ENCODE assay signal across 7 mouse cellular contexts in genomic region chr10:7664027-7664526, GRCm38 (mm10). TPM values are rescaled to one million over a fixed set of nuclear protein-coding genes. Genes with fewer than 3 reads are reported as not detected.
DNase-seq lines count a peak whose midpoint lies in the region; ATAC-seq and TF ChIP-seq lines count a peak whose summit lies in the region.

No protein-coding gene starts in this region.

- no peaks in the 10 kb centered on the region for H3K36me3 ChIP-seq in lung, embryonic 14.5 days (ENCODE audit: insufficient read depth)
- H3K36me3 ChIP-seq in limb, embryonic 14.5 days (ENCODE audit: control insufficient read depth, insufficient read depth, low read length), result 0 out of 2 replicates have a peak, but pooled peaks cover under 1% of the 10 kb centered on the region
- no peaks in the 10 kb centered on the region for H3K36me3 ChIP-seq in stomach, embryonic 15.5 days

- H3K4me3 ChIP-seq in lung, embryonic 14.5 days (ENCODE audit: low read depth, low read length), result peak overlapping the region; percentile 76
- H3K4me3 ChIP-seq in embryonic fibroblast, embryonic 13.5 days (ENCODE audit: insufficient read depth, low read length), result peak overlapping the region; percentile 90
- peak overlapping the region; percentile 76 for H3K4me3 ChIP-seq in limb, embryonic 14.5 days (replicated peaks; ENCODE audit: low read length)
- peak overlapping the region; percentile 83 for H3K4me3 ChIP-seq in stomach, embryonic 15.5 days (replicated peaks)

- TF ChIP-seq POLR2A in embryonic fibroblast, embryonic 13.5 days (IDR thresholded peaks at IDR 0.05; ENCODE audit: low read depth, low read length), result no peak; the same call in 1 of the 2 replicates
- TF ChIP-seq POLR2A in limb, embryonic 14.5 days (IDR thresholded peaks at IDR 0.05; ENCODE audit: borderline replicate concordance, extremely low read depth, insufficient read depth, insufficient read length), result no peak

- 52% methylated on average over 6 of the region's 6 CpGs for WGBS in lung, embryonic 14.5 days
- WGBS in limb, embryonic 14.5 days, result 59% methylated on average over 6 of the region's 6 CpGs
- 52% methylated on average over 6 of the region's 6 CpGs for WGBS in stomach, embryonic 15.5 days

- peak overlapping the region; percentile 85 for H3K9ac ChIP-seq in lung, embryonic 14.5 days
- H3K9ac ChIP-seq in limb, embryonic 14.5 days (ENCODE audit: low read depth, low read length, severe bottlenecking), result peak overlapping the region; percentile 85; the same call in 1 of the 2 replicates
- peak overlapping the region; percentile 93; the same call in 1 of the 2 replicates for H3K9ac ChIP-seq in stomach, embryonic 15.5 days

- no peak for TF ChIP-seq CTCF in lung, embryonic 14.5 days (IDR thresholded peaks at IDR 0.05; ENCODE audit: low read depth)
- no peak for TF ChIP-seq CTCF in embryonic fibroblast, embryonic 13.5 days (IDR thresholded peaks at IDR 0.05; ENCODE audit: borderline replicate concordance, insufficient read depth, low read length)

- H3K27ac ChIP-seq in lung, embryonic 14.5 days (ENCODE audit: low read depth), result no peak overlapping the region; the same call in 1 of the 2 replicates
- H3K27ac ChIP-seq in embryonic fibroblast, embryonic 13.5 days (ENCODE audit: insufficient read depth, low read length), result no peak overlapping the region; the same call in 1 of the 2 replicates
- H3K27ac ChIP-seq in limb, embryonic 14.5 days (replicated peaks; ENCODE audit: low read depth, low read length), result peak overlapping the region; percentile 82; the same call in 1 of the 2 replicates
- no peak overlapping the region for H3K27ac ChIP-seq in stomach, embryonic 15.5 days

- peaks cover 7% of the 10 kb centered on the region; the same call in 1 of the 2 replicates for H3K4me1 ChIP-seq in lung, embryonic 14.5 days (ENCODE audit: insufficient read depth)
- H3K4me1 ChIP-seq in embryonic fibroblast, embryonic 13.5 days (ENCODE audit: control insufficient read depth, insufficient read depth, low read length), result no peaks in the 10 kb centered on the region; the same call in 1 of the 2 replicates
- H3K4me1 ChIP-seq in limb, embryonic 14.5 days (ENCODE audit: control insufficient read depth, insufficient read depth, low read length), result peaks cover 9% of the 10 kb centered on the region
- peaks cover 4% of the 10 kb centered on the region; the same call in 1 of the 2 replicates for H3K4me1 ChIP-seq in stomach, embryonic 15.5 days

- H3K27me3 ChIP-seq in lung, embryonic 14.5 days (ENCODE audit: insufficient read depth, low read length), result no peaks in the 10 kb centered on the region
- no peaks in the 10 kb centered on the region for H3K27me3 ChIP-seq in limb, embryonic 14.5 days (ENCODE audit: control insufficient read depth, insufficient read depth, low read length)
- no peaks in the 10 kb centered on the region for H3K27me3 ChIP-seq in stomach, embryonic 15.5 days (replicated peaks)

- no peaks in the 10 kb centered on the region for H3K9me3 ChIP-seq in lung, embryonic 14.5 days (ENCODE audit: low read depth, low read length)
- no peaks in the 10 kb centered on the region for H3K9me3 ChIP-seq in limb, embryonic 14.5 days (ENCODE audit: control insufficient read depth, low read length)
- no peaks in the 10 kb centered on the region for H3K9me3 ChIP-seq in stomach, embryonic 15.5 days

- no peak for ATAC-seq in lung, embryonic 14.5 days (ENCODE audit: insufficient read depth)
- ATAC-seq in limb, embryonic 14.5 days (ENCODE audit: low FRiP score, low read depth), result no peak
- ATAC-seq in stomach, embryonic 15.5 days (ENCODE audit: insufficient read depth, low FRiP score, low read depth), result no peak

- peak overlapping the region; percentile 90 for H3K4me2 ChIP-seq in lung, embryonic 14.5 days
- H3K4me2 ChIP-seq in limb, embryonic 14.5 days (replicated peaks; ENCODE audit: low read depth, low read length, severe bottlenecking), result peak overlapping the region; percentile 92
- peak overlapping the region; percentile 83 for H3K4me2 ChIP-seq in stomach, embryonic 15.5 days

- DNase-seq in lung, embryonic 14.5 days, result peak; percentile 11
- DNase-seq in lung, adult 18-20 months, result no peak
- DNase-seq in limb, embryonic 14.5 days (ENCODE audit: low spot score), result no peak
- no peak for DNase-seq in cerebellum, postnatal 36 days
- no peak for DNase-seq in gastrocnemius, adult 18-20 months (ENCODE audit: low spot score)

RNA-seq across cellular contexts. Expression of gene Nup43, which starts 3.2 kb away (rescaled TPM):
- 64.6 and 74.5 TPM in 2 replicates for polyA plus RNA-seq in lung, embryonic 14.5 days (2014; fragmentation: Nextera tagmentation; extraction: Ambion mirVana)
- 22.0 and 25.6 TPM in 2 replicates for polyA plus RNA-seq in embryonic fibroblast, embryonic 13.5 days (2011; ENCODE audit: insufficient read length, low read depth, missing spikeins)
- polyA plus RNA-seq in limb, embryonic 14.5 days (2012; rRNA removed), result 34.7 and 36.8 TPM in 2 replicates
- 47.1 and 49.1 TPM in 2 replicates for polyA plus RNA-seq in limb, embryonic 14.5 days (2014; fragmentation: Nextera tagmentation; extraction: Ambion mirVana)
- 44.9 and 48.7 TPM in 2 replicates for polyA plus RNA-seq in stomach, embryonic 15.5 days (2015; fragmentation: Nextera tagmentation; extraction: Ambion mirVana)
- total RNA-seq in gastrocnemius, adult 18-20 months (2021), result 1 to 10 TPM; 5.8 TPM

RNA-seq across cellular contexts. Expression of gene Pcmt1, which starts 16.9 kb away (rescaled TPM):
- 114 and 118 TPM in 2 replicates for polyA plus RNA-seq in lung, embryonic 14.5 days (2014; fragmentation: Nextera tagmentation; extraction: Ambion mirVana)
- 74.0 and 95.3 TPM in 2 replicates for polyA plus RNA-seq in embryonic fibroblast, embryonic 13.5 days (2011; ENCODE audit: insufficient read length, low read depth, missing spikeins)
- 52.1 and 66.5 TPM in 2 replicates for polyA plus RNA-seq in limb, embryonic 14.5 days (2012; rRNA removed)
- 115 and 125 TPM in 2 replicates for polyA plus RNA-seq in limb, embryonic 14.5 days (2014; fragmentation: Nextera tagmentation; extraction: Ambion mirVana)
- 105 and 110 TPM in 2 replicates for polyA plus RNA-seq in stomach, embryonic 15.5 days (2015; fragmentation: Nextera tagmentation; extraction: Ambion mirVana)
- total RNA-seq in gastrocnemius, adult 18-20 months (2021), result 100 to 1,000 TPM; 107 to 120 TPM

RNA-seq across cellular contexts. Expression of gene Lats1, which starts 16.9 kb away (rescaled TPM):
- polyA plus RNA-seq in lung, embryonic 14.5 days (2014; fragmentation: Nextera tagmentation; extraction: Ambion mirVana), result 13.1 and 14.2 TPM in 2 replicates
- 51.7 and 55.3 TPM in 2 replicates for polyA plus RNA-seq in embryonic fibroblast, embryonic 13.5 days (2011; ENCODE audit: insufficient read length, low read depth, missing spikeins)
- 21.5 and 24.0 TPM in 2 replicates for polyA plus RNA-seq in limb, embryonic 14.5 days (2012; rRNA removed)
- polyA plus RNA-seq in limb, embryonic 14.5 days (2014; fragmentation: Nextera tagmentation; extraction: Ambion mirVana), result 12.0 and 14.0 TPM in 2 replicates
- 8.4 and 8.5 TPM in 2 replicates for polyA plus RNA-seq in stomach, embryonic 15.5 days (2015; fragmentation: Nextera tagmentation; extraction: Ambion mirVana)
- total RNA-seq in gastrocnemius, adult 18-20 months (2021), result 10 to 100 TPM in 1 of 2 experiments, 1 to 10 TPM in 1; 8.3 to 11.1 TPM
